Mouse (Mus musculus) lung, embryonic 15.5 days (tissue): ENCODE measurements around the gene Mpp3. TPM values are rescaled to one million over a fixed set of nuclear protein-coding genes. Genes with fewer than 3 reads are reported as not detected.
A peak's percentile ranks its signal among the peaks of the same experiment; 100 is the strongest.

Experiments used
- ATAC-seq: fragments of 200-750 bp; cut with Nextera tagmentation; 2 replicates; pipeline ENCODE4 v1.8.0; 2017; ENCODE audit warnings: moderate number of reproducible peaks, borderline replicate concordance; ENCODE audit not compliant: low FRiP score, low TSS enrichment; ENCODE audit errors: extremely low read depth
- H3K27ac ChIP-seq: fragments of 300-500 bp; sonication (generic); 2 replicates; pipeline ENCODE4 v1.5.1; 2015; ENCODE audit warnings: moderate library complexity, mild to moderate bottlenecking, inconsistent platforms
- H3K27me3 ChIP-seq: fragments of 300-500 bp; sonication (generic); 2 replicates; pipeline ENCODE4 v1.6.1; 2015; ENCODE audit warnings: inconsistent platforms
- H3K36me3 ChIP-seq: fragments of 300-500 bp; sonication (generic); 2 replicates; pipeline ENCODE4 v1.6.1; 2015; ENCODE audit warnings: inconsistent platforms
- H3K4me1 ChIP-seq: fragments of 300-500 bp; sonication (generic); 2 replicates; pipeline ENCODE4 v1.6.1; 2015; ENCODE audit warnings: inconsistent platforms
- H3K4me2 ChIP-seq: fragments of 300-500 bp; sonication (generic); 2 replicates; pipeline ENCODE4 v1.6.1; 2015; ENCODE audit warnings: inconsistent platforms, mild to moderate bottlenecking, moderate library complexity
- H3K4me3 ChIP-seq: fragments of 300-500 bp; sonication (generic); 2 replicates; pipeline ENCODE4 v1.5.1; 2015; ENCODE audit warnings: mild to moderate bottlenecking, inconsistent platforms
- H3K9ac ChIP-seq: fragments of 300-500 bp; sonication (generic); 2 replicates; pipeline ENCODE4 v1.6.1; 2015; ENCODE audit warnings: inconsistent platforms
- H3K9me3 ChIP-seq: fragments of 300-500 bp; sonication (generic); 2 replicates; pipeline ENCODE4 v1.6.1; 2016; ENCODE audit warnings: inconsistent platforms
- WGBS: fragments of 180-500 bp; shearing (Covaris S2); methylation state at CpG from one replicate; pipeline ENCODE4 v1.1.7; 2015; 5-methylcytosine and 5-hydroxymethylcytosine counted together
- polyA plus RNA-seq: library from polyadenylated mRNA; unstranded; fragments of >200 nt; fragmentation: Nextera tagmentation; extraction: Ambion mirVana; gene quantifications from 2 replicates; pipeline ENCODE4 v1.2.1, GENCODE M21; 2015

The Mpp3 gene
- polyA plus RNA-seq, 1 experiment from 2014 or later = 3.9 TPM

GRCm38 (mm10) chr11:102052697-102053096, 24.4 kb upstream of the Mpp3 start:
- H3K4me2 ChIP-seq = no peak overlapping the region
- H3K27ac ChIP-seq = no peak overlapping the region
- ATAC-seq = no peak

GRCm38 (mm10) chr11:102051954-102052353, 23.7 kb upstream of the Mpp3 start:
- no peaks in the 10 kb centered on the region for H3K27me3 ChIP-seq
- H3K4me2 ChIP-seq = no peak overlapping the region
- H3K9me3 ChIP-seq = no peaks in the 10 kb centered on the region
- 22% methylated on average over 4 of the region's 4 CpGs for WGBS
- 0 out of 2 replicates have a peak overlapping the region, but pooled peaks have one; percentile 29 for H3K27ac ChIP-seq
- no peak for ATAC-seq
- H3K4me3 ChIP-seq = no peak overlapping the region
- H3K36me3 ChIP-seq = no peaks in the 10 kb centered on the region
- no peak overlapping the region for H3K9ac ChIP-seq
- peaks cover 3% of the 10 kb centered on the region; the same call in 1 of the 2 replicates for H3K4me1 ChIP-seq

More at GRCm38 (mm10) chr11:102052697-102053096, 24.4 kb upstream of the Mpp3 start:
- Histone ChIP-seq H3K27me3 (no peaks in the 10 kb centered on the region), H3K4me3 (no peak overlapping the region), H3K9me3 (no peaks in the 10 kb centered on the region), H3K36me3 (no peaks in the 10 kb centered on the region), H3K4me1 (peaks cover 3% of the 10 kb centered on the region; the same call in 1 of the 2 replicates), H3K9ac (no peak overlapping the region)
- WGBS = 80% methylated on average over 12 of the region's 12 CpGs

- Histone ChIP-seq H3K27ac (peak overlapping the region; percentile 29; the same call in 1 of the 2 replicates), H3K9me3 (no peaks in the 10 kb centered on the region), H3K4me3 (no peak overlapping the region), H3K27me3 (no peaks in the 10 kb centered on the region), H3K36me3 (no peaks in the 10 kb centered on the region), H3K4me2 (no peak overlapping the region), H3K4me1 (peaks cover 3% of the 10 kb centered on the region; the same call in 1 of the 2 replicates), H3K9ac (no peak overlapping the region)
- 58% methylated on average over 4 of the region's 4 CpGs for WGBS
- ATAC-seq = no peak
Observed at GRCm38 (mm10) chr11:102051541-102051940, 23.3 kb upstream of the Mpp3 start.

- Histone ChIP-seq H3K4me2 (no peak overlapping the region), H3K27ac (no peak overlapping the region), H3K9ac (no peak overlapping the region), H3K4me1 (peaks cover 3% of the 10 kb centered on the region; the same call in 1 of the 2 replicates), H3K4me3 (no peak overlapping the region), H3K9me3 (peaks cover 4% of the 10 kb centered on the region; the same call in 1 of the 2 replicates), H3K36me3 (no peaks in the 10 kb centered on the region), H3K27me3 (no peaks in the 10 kb centered on the region)
- 56% methylated on average over 14 of the region's 14 CpGs for WGBS
- no peak for ATAC-seq
Observed at GRCm38 (mm10) chr11:102049875-102050482, 21.7 kb upstream of the Mpp3 start.

- Histone ChIP-seq H3K4me3 (no peak overlapping the region), H3K9me3 (peaks cover 4% of the 10 kb centered on the region; the same call in 1 of the 2 replicates), H3K27me3 (no peaks in the 10 kb centered on the region), H3K27ac (no peak overlapping the region), H3K4me2 (no peak overlapping the region), H3K9ac (no peak overlapping the region), H3K4me1 (peaks cover 3% of the 10 kb centered on the region; the same call in 1 of the 2 replicates), H3K36me3 (no peaks in the 10 kb centered on the region)
- ATAC-seq = no peak
- 79% methylated on average over 9 of the region's 9 CpGs for WGBS
Observed at GRCm38 (mm10) chr11:102046607-102047006, 18.3 kb upstream of the Mpp3 start.

- Histone ChIP-seq H3K36me3 (no peaks in the 10 kb centered on the region), H3K9me3 (peaks cover 4% of the 10 kb centered on the region; the same call in 1 of the 2 replicates), H3K4me2 (no peak overlapping the region), H3K27ac (no peak overlapping the region), H3K9ac (no peak overlapping the region), H3K4me3 (no peak overlapping the region), H3K27me3 (no peaks in the 10 kb centered on the region), H3K4me1 (peaks cover 2% of the 10 kb centered on the region; the same call in 1 of the 2 replicates)
- WGBS = 81% methylated on average over 7 of the region's 7 CpGs
- ATAC-seq = no peak
Observed at GRCm38 (mm10) chr11:102044691-102045212, 16.5 kb upstream of the Mpp3 start.

- ATAC-seq = no peak
Observed at GRCm38 (mm10) chr11:102043381-102043780, 15.1 kb upstream of the Mpp3 start.

GRCm38 (mm10) chr11:102042971-102043370, 14.7 kb upstream of the Mpp3 start:
- Histone ChIP-seq H3K27me3 (0 out of 2 replicates have a peak, but pooled peaks cover 5% of the 10 kb centered on the region), H3K36me3 (no peaks in the 10 kb centered on the region), H3K4me3 (no peak overlapping the region), H3K4me2 (no peak overlapping the region), H3K27ac (no peak overlapping the region), H3K4me1 (peaks cover 6% of the 10 kb centered on the region; the same call in 1 of the 2 replicates), H3K9me3 (peaks cover 4% of the 10 kb centered on the region; the same call in 1 of the 2 replicates), H3K9ac (no peak overlapping the region)
- ATAC-seq = no peak
- 88% methylated on average over 14 of the region's 14 CpGs for WGBS

More at GRCm38 (mm10) chr11:102043381-102043780, 15.1 kb upstream of the Mpp3 start:
- Histone ChIP-seq H3K4me3 (no peak overlapping the region), H3K9ac (no peak overlapping the region), H3K27me3 (0 out of 2 replicates have a peak, but pooled peaks cover 3% of the 10 kb centered on the region), H3K36me3 (no peaks in the 10 kb centered on the region), H3K4me2 (no peak overlapping the region), H3K27ac (no peak overlapping the region), H3K9me3 (peaks cover 4% of the 10 kb centered on the region; the same call in 1 of the 2 replicates), H3K4me1 (peaks cover 6% of the 10 kb centered on the region; the same call in 1 of the 2 replicates)
- 78% methylated on average over 6 of the region's 6 CpGs for WGBS

GRCm38 (mm10) chr11:102041350-102041949, 13.2 kb upstream of the Mpp3 start, which contains the start of gene Cd300lg:
Gene Cd300lg (plus strand): TSS chr11:102041509.
- Histone ChIP-seq H3K9me3 (peaks cover 4% of the 10 kb centered on the region; the same call in 1 of the 2 replicates), H3K27ac (no peak within 1 kb of the TSS), H3K4me2 (no peak within 1 kb of the TSS), H3K4me3 (no peak within 1 kb of the TSS), H3K27me3 (0 out of 2 replicates have a peak, but pooled peaks cover 6% of the 10 kb centered on the region), H3K4me1 (peaks cover 6% of the 10 kb centered on the region; the same call in 1 of the 2 replicates), H3K36me3 (no peaks in the 10 kb centered on the region), H3K9ac (no peak within 1 kb of the TSS)
- WGBS = 60% methylated on average over 5 of the region's 5 CpGs
- ATAC-seq = no peak; the same call in 1 of the 2 replicates

GRCm38 (mm10) chr11:102040646-102041045, 12.4 kb upstream of the Mpp3 start:
- ATAC-seq = 0 out of 2 replicates have a peak, but pooled peaks have one; percentile 7
- Histone ChIP-seq H3K27me3 (0 out of 2 replicates have a peak, but pooled peaks cover 6% of the 10 kb centered on the region), H3K9me3 (peaks cover 3% of the 10 kb centered on the region; the same call in 1 of the 2 replicates), H3K27ac (no peak overlapping the region), H3K9ac (no peak overlapping the region), H3K4me1 (peaks cover 6% of the 10 kb centered on the region; the same call in 1 of the 2 replicates), H3K4me2 (no peak overlapping the region), H3K4me3 (no peak overlapping the region), H3K36me3 (no peaks in the 10 kb centered on the region)
- 70% methylated on average over 4 of the region's 4 CpGs for WGBS

- H3K27ac ChIP-seq = no peak overlapping the region
- no peak overlapping the region for H3K4me2 ChIP-seq
- WGBS = 1% methylated on average over 9 of the region's 9 CpGs
Observed at GRCm38 (mm10) chr11:102040138-102040524, 11.9 kb upstream of the Mpp3 start.

More at GRCm38 (mm10) chr11:102040138-102040524, 11.9 kb upstream of the Mpp3 start:
- no peak overlapping the region for H3K4me3 ChIP-seq
- H3K9me3 ChIP-seq = no peaks in the 10 kb centered on the region
- H3K36me3 ChIP-seq = no peaks in the 10 kb centered on the region
- 0 out of 2 replicates have a peak, but pooled peaks cover 6% of the 10 kb centered on the region for H3K27me3 ChIP-seq
- ATAC-seq = peak; percentile 89
- H3K9ac ChIP-seq = no peak overlapping the region
- peaks cover 6% of the 10 kb centered on the region; the same call in 1 of the 2 replicates for H3K4me1 ChIP-seq
